Mouse (Mus musculus): Measurements from ENCODE around the gene Slc4a5. TPM values are rescaled to one million over a fixed set of nuclear protein-coding genes. Genes with fewer than 3 reads are reported as not detected.
A peak's percentile ranks its signal among the peaks of the same experiment; 100 is the strongest.

Slc4a5 gene
- polyA plus RNA-seq, 1 experiment from 2014 or later = 0.45 TPM

DNA sequence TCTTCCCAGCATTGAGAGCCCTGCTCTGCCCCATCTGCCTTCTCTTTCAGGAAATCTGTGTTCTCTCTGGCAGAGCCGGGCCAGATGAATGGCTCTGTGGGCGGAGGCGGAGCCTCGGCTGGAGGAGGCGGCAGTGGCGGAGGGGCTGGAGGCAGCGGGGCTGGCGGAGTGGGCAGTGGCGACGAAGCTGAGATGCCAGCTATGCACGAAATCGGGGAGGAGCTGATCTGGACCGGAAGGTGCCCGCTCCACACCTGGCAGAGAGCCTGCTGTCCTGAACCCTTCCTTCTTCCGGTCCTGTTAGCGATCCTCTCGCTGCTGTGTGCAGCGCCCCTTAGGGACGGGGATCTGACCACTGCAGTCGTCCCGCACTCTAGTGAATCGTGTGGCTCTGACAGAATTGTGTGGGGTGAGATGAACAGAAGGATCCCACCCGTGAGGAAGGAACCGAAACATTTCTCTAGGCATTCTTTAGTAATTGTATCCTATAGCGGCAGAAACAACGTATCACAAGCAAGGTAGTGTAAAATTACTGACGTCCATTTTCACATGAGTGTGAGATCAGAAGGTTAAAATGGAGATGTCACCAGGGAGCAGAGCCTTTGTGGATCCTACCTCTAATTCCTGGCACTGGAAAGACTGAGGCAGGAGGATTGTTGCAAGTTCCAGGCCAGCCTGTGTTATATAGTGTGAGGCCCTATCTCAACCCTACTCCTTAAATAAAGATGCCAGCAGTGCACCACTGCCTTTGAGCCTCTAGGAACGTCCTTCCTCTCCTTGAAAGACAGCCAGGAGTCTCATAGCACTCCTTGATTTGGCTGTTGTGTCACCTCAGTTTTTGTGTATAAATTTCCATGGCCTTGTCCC is 48.7 kb downstream of the Slc4a5 start:
- no peaks in the 10 kb centered on the region for H3K27me3 ChIP-seq (ENCODE audit: control insufficient read depth, insufficient read depth, low read length)
- H3K4me3 ChIP-seq (ENCODE audit: low read length) = peak overlapping the region; percentile 48
- no peaks in the 10 kb centered on the region for H3K36me3 ChIP-seq (ENCODE audit: control insufficient read depth, insufficient read depth, low read length)
- no peaks in the 10 kb centered on the region for H3K9me3 ChIP-seq (ENCODE audit: control insufficient read depth, low read length)
- WGBS = 1% methylated on average over 28 of the region's 28 CpGs
- H3K4me1 ChIP-seq (ENCODE audit: control insufficient read depth, insufficient read depth, low read length) = no peaks in the 10 kb centered on the region; the same call in 1 of the 2 replicates
- ATAC-seq (ENCODE audit: low FRiP score, low TSS enrichment) = peak; percentile 94
- peak overlapping the region; percentile 46 for H3K4me2 ChIP-seq (replicated peaks; ENCODE audit: low read depth, low read length)
- peak overlapping the region; percentile 33; the same call in 1 of the 2 replicates for H3K27ac ChIP-seq (ENCODE audit: low read depth, low read length)
- H3K9ac ChIP-seq (ENCODE audit: low read depth, low read length) = peak overlapping the region; percentile 53; the same call in 1 of the 2 replicates

DNA sequence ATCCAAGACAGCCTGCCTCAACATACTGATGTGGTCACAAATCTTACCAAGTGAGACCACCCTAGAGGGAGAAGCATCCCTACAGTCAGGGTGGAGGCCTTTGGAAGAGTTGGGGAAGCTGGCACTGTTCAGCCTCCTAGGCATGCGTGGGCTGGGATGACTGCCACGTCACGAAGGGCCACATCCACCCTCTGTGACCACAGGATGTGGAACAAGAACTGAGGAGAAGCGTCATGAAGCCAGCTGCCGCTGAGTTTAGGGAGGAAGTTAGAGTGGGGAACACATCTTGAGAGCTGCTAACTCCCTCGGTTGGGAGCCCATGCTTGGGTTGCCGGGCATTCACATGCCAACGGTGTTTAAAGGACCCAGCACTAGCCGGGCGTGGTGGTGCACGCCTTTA is 54.1 kb downstream of the Slc4a5 start:
- Histone ChIP-seq H3K27me3 (ENCODE audit: control insufficient read depth, insufficient read depth, low read length) (no peaks in the 10 kb centered on the region), H3K4me3 (ENCODE audit: low read length) (no peak overlapping the region), H3K4me1 (ENCODE audit: control insufficient read depth, insufficient read depth, low read length) (no peaks in the 10 kb centered on the region), H3K4me2 (replicated peaks; ENCODE audit: low read depth, low read length) (no peak overlapping the region), H3K27ac (ENCODE audit: low read depth, low read length) (no peak overlapping the region), H3K9ac (ENCODE audit: low read depth, low read length) (no peak overlapping the region), H3K9me3 (ENCODE audit: control insufficient read depth, low read length) (no peaks in the 10 kb centered on the region), H3K36me3 (ENCODE audit: control insufficient read depth, insufficient read depth, low read length) (no peaks in the 10 kb centered on the region)
- 89% methylated on average over 11 of the region's 11 CpGs for WGBS
- no peak for ATAC-seq (ENCODE audit: low FRiP score, low TSS enrichment)

DNA sequence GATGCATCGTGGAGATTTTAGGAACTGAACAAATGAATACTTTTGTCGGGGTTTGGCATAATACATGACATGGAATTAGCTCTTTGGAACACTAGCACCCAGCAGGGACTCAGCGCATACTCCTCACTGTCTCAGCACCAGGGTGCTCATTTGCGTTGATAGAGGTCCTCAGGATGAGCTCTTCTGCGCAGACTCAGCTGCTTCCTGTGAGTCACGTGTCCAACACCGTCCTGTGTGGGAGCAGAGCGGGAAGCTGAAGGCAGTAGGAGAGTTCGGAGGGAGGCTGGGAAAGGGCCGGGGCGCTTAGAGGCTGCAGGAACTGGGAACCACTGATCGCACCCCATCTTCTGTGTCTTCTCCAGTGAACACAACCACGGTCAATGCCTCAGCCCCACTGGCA is 57.5 kb downstream of the Slc4a5 start:
- ATAC-seq (ENCODE audit: low FRiP score, low TSS enrichment) = no peak
- no peak overlapping the region for H3K9ac ChIP-seq (ENCODE audit: low read depth, low read length)
- no peak overlapping the region for H3K4me3 ChIP-seq (ENCODE audit: low read length)
- H3K36me3 ChIP-seq (ENCODE audit: control insufficient read depth, insufficient read depth, low read length) = no peaks in the 10 kb centered on the region
- H3K27me3 ChIP-seq (ENCODE audit: control insufficient read depth, insufficient read depth, low read length) = no peaks in the 10 kb centered on the region
- no peaks in the 10 kb centered on the region for H3K9me3 ChIP-seq (ENCODE audit: control insufficient read depth, low read length)
- 71% methylated on average over 13 of the region's 13 CpGs for WGBS
- H3K4me2 ChIP-seq (replicated peaks; ENCODE audit: low read depth, low read length) = no peak overlapping the region
- no peak overlapping the region for H3K27ac ChIP-seq (ENCODE audit: low read depth, low read length)
- H3K4me1 ChIP-seq (ENCODE audit: control insufficient read depth, insufficient read depth, low read length) = no peaks in the 10 kb centered on the region

DNA sequence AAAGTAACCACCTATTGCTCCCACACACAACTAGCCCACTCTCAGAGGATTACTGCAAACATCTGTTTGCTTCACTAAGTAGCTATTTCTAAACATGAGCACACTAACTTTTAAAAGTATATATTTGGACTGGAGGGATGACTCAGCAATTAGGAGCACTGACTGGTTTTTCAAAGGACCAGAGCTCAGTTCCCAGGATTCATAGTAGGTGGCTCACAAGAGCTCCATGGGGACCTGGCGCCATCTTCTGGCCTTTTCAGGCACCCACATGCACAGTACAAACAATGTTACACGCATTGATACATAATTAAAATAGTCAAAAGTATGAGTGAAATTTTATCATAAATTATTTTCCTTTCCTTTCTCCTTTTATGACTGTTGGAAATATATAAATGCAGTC is 59.3 kb downstream of the Slc4a5 start:
- Histone ChIP-seq H3K4me1 (ENCODE audit: control insufficient read depth, insufficient read depth, low read length) (no peaks in the 10 kb centered on the region), H3K27me3 (ENCODE audit: control insufficient read depth, insufficient read depth, low read length) (no peaks in the 10 kb centered on the region), H3K4me2 (replicated peaks; ENCODE audit: low read depth, low read length) (no peak overlapping the region), H3K9ac (ENCODE audit: low read depth, low read length) (no peak overlapping the region), H3K36me3 (ENCODE audit: control insufficient read depth, insufficient read depth, low read length) (no peaks in the 10 kb centered on the region), H3K4me3 (ENCODE audit: low read length) (no peak overlapping the region), H3K27ac (ENCODE audit: low read depth, low read length) (no peak overlapping the region), H3K9me3 (ENCODE audit: control insufficient read depth, low read length) (no peaks in the 10 kb centered on the region)
- WGBS = 38% methylated on average over 2 of the region's 2 CpGs
- no peak for ATAC-seq (ENCODE audit: low FRiP score, low TSS enrichment)

DNA sequence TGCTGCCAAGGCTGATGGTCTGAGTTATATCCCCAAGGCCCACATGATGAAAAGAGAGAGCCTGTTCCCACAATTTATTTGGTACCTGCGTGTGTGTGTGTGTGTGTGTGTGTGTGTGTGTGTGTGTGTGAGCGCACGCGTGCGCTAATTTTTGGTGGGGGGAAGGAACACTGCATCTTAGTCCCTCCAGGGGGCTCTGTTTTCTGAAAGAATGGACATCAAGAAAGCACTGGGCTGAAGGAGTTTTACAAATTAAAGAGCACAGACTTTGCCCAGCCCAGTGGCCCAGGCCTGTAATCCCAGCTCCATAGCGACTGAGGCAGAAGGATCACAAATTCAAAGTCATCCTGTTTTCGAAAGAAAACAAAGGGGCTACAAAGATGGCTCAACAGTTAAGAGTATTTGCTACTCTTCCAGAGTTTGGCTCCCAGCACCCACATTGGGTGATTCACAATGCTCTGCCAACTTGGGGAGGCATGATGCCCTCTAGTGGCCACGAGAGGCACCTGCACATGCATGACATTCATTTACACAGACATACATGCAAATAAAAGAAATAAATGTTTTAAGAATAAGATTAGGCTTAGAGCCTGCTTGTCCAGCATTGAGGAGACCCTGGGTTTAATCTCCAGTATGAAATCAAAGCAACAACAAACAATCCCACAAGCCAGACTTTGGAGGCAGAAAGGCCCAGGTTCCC is 60.8 kb downstream of the Slc4a5 start:
- H3K27me3 ChIP-seq (ENCODE audit: control insufficient read depth, insufficient read depth, low read length) = no peaks in the 10 kb centered on the region
- WGBS = 79% methylated on average over 8 of the region's 8 CpGs
- no peak for ATAC-seq (ENCODE audit: low FRiP score, low TSS enrichment)
- no peak overlapping the region for H3K4me3 ChIP-seq (ENCODE audit: low read length)
- no peaks in the 10 kb centered on the region for H3K36me3 ChIP-seq (ENCODE audit: control insufficient read depth, insufficient read depth, low read length)
- H3K4me2 ChIP-seq (replicated peaks; ENCODE audit: low read depth, low read length) = no peak overlapping the region
- no peaks in the 10 kb centered on the region for H3K4me1 ChIP-seq (ENCODE audit: control insufficient read depth, insufficient read depth, low read length)
- H3K27ac ChIP-seq (ENCODE audit: low read depth, low read length) = no peak overlapping the region
- no peaks in the 10 kb centered on the region for H3K9me3 ChIP-seq (ENCODE audit: control insufficient read depth, low read length)
- H3K9ac ChIP-seq (ENCODE audit: low read depth, low read length) = no peak overlapping the region

DNA sequence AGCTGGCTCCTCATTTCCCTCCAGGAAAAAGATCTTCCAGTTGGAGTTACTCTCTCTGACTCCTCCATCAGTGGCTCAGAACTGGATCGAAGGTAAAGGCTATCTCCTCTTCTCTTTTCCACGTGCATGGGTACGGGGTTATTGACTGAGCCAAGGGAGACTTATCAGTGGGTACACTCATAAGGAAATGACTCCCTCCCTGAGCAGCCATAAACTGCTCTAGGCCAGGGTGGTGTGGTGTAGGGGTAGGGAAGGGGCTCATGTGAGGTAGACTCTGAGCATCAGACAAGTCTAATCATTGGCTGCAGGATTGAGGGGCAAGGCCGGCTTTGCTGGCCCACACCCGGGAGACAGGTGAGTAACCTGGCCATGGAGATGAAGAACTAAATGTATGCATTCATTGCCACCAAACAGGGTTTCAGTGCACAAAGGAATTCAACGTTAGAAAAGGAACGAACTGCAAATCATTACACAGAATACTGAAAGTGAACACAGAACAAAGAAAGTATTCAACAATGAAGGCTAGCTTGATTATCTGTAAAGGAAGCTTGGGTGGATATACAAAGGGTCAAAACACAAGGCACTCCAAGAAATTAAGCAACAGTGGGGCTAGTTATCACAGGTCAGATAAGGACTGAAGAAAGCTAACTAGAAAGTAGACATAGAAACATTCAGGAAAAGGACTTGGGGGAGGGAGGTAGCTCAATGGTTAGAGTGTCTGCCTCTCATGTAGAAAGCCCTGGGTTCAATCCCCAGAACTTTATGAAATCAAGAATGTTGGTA is 81.0 kb downstream of the Slc4a5 start:
- H3K27ac ChIP-seq (ENCODE audit: low read depth, low read length) = no peak overlapping the region
- H3K4me3 ChIP-seq (ENCODE audit: low read length) = no peak overlapping the region
- no peaks in the 10 kb centered on the region for H3K9me3 ChIP-seq (ENCODE audit: control insufficient read depth, low read length)
- WGBS = 79% methylated on average over 7 of the region's 7 CpGs
- peaks cover 9% of the 10 kb centered on the region for H3K36me3 ChIP-seq (ENCODE audit: control insufficient read depth, insufficient read depth, low read length)
- no peaks in the 10 kb centered on the region for H3K27me3 ChIP-seq (ENCODE audit: control insufficient read depth, insufficient read depth, low read length)
- ATAC-seq (ENCODE audit: low FRiP score, low TSS enrichment) = no peak
- no peak overlapping the region for H3K4me2 ChIP-seq (replicated peaks; ENCODE audit: low read depth, low read length)
- H3K4me1 ChIP-seq (ENCODE audit: control insufficient read depth, insufficient read depth, low read length) = no peaks in the 10 kb centered on the region
- H3K9ac ChIP-seq (ENCODE audit: low read depth, low read length) = no peak overlapping the region

DNA sequence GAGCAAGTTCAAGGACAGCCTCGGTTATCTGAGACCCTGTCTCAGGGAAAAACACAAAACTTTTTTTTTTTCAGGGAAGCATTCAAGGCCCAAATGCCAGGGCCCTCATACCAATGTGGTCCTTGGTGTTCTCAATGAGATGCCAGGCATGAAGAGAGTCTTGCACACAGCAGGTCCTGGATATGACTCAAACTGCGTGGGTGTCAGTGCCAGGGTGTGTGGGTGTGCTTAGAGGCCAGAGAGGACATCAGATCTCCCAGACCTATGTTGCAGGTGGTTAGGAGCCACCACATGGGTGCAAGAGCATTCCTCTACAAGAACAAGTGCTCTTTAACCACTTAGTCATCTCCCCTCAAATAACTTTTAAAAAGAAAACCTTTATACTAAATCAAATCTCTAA is 81.7 kb downstream of the Slc4a5 start:
- H3K4me3 ChIP-seq (ENCODE audit: low read length) = no peak overlapping the region
- no peak overlapping the region for H3K27ac ChIP-seq (ENCODE audit: low read depth, low read length)
- no peak overlapping the region for H3K4me2 ChIP-seq (replicated peaks; ENCODE audit: low read depth, low read length)
- ATAC-seq (ENCODE audit: low FRiP score, low TSS enrichment) = no peak
- no peaks in the 10 kb centered on the region for H3K27me3 ChIP-seq (ENCODE audit: control insufficient read depth, insufficient read depth, low read length)
- H3K9me3 ChIP-seq (ENCODE audit: control insufficient read depth, low read length) = no peaks in the 10 kb centered on the region
- H3K36me3 ChIP-seq (ENCODE audit: control insufficient read depth, insufficient read depth, low read length) = peaks cover 16% of the 10 kb centered on the region
- 83% methylated on average over 2 of the region's 2 CpGs for WGBS
- H3K4me1 ChIP-seq (ENCODE audit: control insufficient read depth, insufficient read depth, low read length) = no peaks in the 10 kb centered on the region
- H3K9ac ChIP-seq (ENCODE audit: low read depth, low read length) = no peak overlapping the region

DNA sequence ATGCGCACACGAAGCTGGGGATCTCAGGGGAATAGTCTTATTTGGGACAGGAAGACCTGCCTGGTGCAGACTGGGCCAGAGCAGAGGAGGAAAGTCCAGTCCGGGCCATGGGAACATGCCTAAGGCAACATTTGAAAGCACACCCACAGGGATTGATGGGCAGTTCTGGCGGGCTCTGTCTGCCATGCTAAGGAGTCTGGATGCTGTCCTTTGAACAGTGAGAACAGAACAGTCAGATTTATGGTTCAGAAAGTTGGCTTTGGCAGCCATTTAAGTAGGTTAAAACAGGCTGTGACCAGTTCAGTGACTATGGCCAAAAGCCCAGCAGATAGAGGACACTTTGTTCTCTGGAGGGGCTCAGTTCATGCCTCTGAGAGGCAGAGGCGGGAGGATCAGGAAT is 82.6 kb downstream of the Slc4a5 start:
- Histone ChIP-seq H3K4me1 (ENCODE audit: control insufficient read depth, insufficient read depth, low read length) (no peaks in the 10 kb centered on the region), H3K9me3 (ENCODE audit: control insufficient read depth, low read length) (no peaks in the 10 kb centered on the region), H3K27ac (ENCODE audit: low read depth, low read length) (no peak overlapping the region), H3K4me3 (ENCODE audit: low read length) (no peak overlapping the region), H3K4me2 (replicated peaks; ENCODE audit: low read depth, low read length) (no peak overlapping the region), H3K9ac (ENCODE audit: low read depth, low read length) (no peak overlapping the region), H3K36me3 (ENCODE audit: control insufficient read depth, insufficient read depth, low read length) (peaks cover 26% of the 10 kb centered on the region), H3K27me3 (ENCODE audit: control insufficient read depth, insufficient read depth, low read length) (no peaks in the 10 kb centered on the region)
- ATAC-seq (ENCODE audit: low FRiP score, low TSS enrichment) = 0 out of 2 replicates have a peak, but pooled peaks have one; percentile 12
- 76% methylated on average over 5 of the region's 5 CpGs for WGBS

Data from kidney, embryonic 14.5 days (tissue).